Mouse (Mus musculus) NIH3T3 (cell line): ENCODE measurements around the gene Bcor.
A peak's percentile ranks its signal among the peaks of the same experiment; 100 is the strongest.

Experiments used
- DNase-seq: peaks from one replicate; pipeline ENCODE4 v3.0.0-alpha.2; 2012; ENCODE audit warnings: low read depth

The Bcor gene

DNA sequence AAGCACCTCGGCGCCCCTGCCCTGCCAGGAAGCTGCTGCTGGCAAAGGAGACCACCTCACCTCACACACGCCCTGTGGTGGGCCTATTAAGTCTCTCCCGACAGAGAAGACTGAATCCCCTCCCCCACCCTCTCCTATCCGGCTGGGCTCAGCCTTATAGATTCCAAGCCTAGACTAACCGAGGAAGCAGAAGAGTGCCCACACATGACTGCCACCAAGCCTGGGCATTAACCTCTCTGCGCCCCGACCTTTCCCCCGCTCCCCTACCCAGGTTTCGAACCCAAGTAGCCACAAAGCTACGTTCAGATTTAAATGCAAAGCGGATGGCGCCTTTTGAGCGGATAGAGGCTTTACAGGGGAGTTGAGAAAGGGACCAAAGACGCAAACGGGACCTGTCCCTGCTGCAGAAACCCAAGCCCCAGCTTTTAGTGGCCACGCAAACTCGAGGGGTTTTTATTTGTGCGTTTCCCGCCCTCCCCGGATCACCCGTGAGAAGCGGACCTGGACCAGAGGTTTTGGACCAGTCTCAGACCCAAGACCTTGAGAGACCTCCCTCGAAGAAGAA, 33.0 kb downstream of the Bcor start:
- peak; percentile 28 for DNase-seq

- DNase-seq, result peak; percentile 41
These were observed 33.6 kb downstream of the Bcor start for GRCm38 (mm10) chrX:12126408-12127105.

DNA sequence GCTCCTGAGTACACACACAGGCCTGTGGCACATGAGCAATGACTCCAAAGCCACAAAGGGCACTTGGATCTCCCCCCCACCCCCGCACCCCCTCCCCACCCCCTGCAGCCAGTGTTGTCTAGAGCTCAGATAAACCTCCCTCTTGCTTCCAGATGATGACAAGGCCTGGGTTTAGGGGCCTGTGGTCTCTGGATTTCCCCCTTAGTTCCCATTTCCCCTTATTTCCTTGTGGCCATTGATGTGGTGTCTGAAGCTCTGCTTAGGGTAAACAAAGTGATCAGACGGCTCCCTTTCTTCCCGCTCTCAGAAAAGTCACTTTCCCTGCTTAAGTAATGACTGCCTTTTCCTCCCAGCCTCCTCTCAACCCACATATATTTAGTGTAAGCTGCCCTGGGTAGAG, 35.6 kb downstream of the Bcor start:
- no peak for DNase-seq

- no peak for DNase-seq
These were observed 36.5 kb downstream of the Bcor start for GRCm38 (mm10) chrX:12123687-12124087.

DNA sequence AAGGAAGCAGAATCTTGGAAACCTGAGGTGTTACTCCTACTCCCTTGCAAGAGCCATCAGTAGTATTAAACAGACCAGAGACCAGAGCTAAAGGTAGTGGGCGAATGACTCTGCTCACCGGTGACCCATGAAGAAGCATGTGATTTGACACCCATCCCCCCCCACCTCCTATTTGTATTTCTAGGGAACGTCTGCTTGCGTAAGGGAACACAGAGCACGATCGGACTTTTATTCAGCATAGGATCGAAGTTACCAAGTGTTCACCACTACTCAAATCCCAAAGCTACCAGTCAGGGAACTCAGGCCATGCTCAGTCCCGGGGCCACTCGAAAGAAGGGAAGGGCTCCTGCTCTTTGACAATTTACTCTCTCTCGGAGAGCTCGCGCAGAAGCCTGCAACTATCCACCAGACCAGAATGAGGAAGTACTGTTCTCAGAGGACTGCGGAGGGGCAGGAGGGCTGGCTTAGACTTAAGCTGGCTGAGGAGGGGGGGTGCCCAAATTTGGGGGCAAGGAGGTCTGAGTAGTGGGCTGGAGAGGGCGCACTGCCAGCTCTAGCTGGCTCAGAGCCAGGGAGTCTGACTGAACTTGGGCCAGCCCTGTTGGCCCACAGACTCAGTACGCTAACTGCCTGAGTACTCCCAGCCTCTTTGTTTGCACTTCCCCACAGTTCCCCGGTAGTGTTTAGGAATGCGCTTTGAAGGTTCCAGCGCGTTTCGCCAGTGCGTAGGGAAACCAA, 37.4 kb downstream of the Bcor start:
- DNase-seq, result no peak

DNA sequence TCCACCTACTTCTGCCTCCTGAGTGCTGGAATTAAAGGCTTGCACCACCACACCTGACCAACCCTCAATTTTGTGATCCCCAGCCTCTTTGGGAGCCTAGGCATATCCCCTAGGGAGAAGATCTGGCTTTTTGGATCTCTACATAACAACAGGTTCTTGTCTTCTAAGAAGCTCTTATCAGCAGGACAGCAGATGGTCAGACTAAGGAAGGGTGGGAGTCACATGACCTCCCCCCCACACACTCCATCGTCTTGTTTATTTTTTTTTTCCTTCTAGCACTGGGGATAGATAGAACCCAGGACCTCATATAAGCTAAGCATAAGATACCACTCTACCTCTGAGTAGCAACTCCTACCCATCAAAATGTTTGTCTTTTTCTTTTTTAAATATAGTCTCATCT, 40.7 kb downstream of the Bcor start:
- no peak for DNase-seq

GRCm38 (mm10) chrX:12116128-12116527, 44.0 kb downstream of the Bcor start:
- peak; percentile 54 for DNase-seq

- peak; percentile 74 for DNase-seq
These were observed 48.0 kb downstream of the Bcor start for GRCm38 (mm10) chrX:12112166-12112565.

DNA sequence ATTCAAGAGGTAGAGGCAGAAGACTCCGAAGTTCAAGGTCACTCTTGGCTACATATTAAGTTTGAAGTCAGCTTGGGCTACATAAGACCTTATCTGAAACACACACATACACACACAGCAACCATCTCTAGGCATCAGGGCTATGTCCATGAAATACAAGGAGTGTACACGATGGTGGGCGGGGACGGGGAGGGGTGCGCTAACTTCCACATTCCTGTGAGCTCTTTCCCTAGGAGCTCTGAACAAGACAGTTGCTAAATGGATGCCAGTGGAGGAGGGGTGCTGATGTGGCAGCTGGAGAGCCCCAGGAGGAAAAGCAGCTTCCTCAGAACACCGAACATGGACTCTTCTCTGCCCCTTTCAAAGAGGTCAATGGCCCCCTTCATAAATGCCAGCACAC, 49.6 kb downstream of the Bcor start:
- DNase-seq, result no peak

DNA sequence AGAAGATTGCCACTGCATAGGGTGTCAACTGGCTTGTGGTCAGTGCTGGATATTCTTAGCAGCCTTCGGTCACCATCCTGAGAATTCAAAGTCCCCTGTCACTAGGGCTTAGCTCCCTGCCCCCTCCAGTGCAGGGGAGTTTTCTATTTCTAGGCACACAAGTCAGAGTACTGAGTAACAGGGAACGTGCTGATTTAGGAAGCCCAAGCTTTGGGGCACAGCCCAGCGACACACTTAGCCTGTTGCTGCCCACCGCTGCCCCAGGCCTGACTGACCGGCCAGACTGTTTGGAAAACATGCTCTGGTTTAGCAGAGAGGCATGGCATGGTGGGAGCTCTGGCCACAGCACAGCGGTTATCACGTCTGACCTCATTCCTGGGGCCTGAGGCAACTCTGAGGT, 54.8 kb downstream of the Bcor start:
- DNase-seq, result no peak

GRCm38 (mm10) chrX:12096783-12097526, 63.2 kb downstream of the Bcor start:
- DNase-seq, result no peak

DNA sequence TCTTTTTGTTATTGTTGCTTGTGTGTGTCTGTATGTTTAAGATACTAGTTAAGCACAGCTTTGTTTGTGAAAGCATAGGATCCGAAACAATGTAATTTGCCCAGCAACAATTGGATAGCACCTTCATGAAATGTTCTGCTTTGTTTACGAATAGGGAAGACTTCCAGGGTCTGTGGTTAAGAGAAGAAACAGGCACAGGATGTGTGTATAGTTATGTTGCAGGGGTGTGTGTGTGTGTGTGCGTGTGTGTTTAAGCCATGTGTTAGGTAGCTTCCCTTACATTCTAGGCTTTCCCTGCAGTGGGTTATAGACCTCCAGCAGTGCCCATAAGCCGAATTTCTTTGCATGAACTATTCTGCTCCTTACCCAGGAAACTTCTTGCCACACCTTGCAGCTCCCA, 66.8 kb downstream of the Bcor start:
- no peak for DNase-seq

DNA sequence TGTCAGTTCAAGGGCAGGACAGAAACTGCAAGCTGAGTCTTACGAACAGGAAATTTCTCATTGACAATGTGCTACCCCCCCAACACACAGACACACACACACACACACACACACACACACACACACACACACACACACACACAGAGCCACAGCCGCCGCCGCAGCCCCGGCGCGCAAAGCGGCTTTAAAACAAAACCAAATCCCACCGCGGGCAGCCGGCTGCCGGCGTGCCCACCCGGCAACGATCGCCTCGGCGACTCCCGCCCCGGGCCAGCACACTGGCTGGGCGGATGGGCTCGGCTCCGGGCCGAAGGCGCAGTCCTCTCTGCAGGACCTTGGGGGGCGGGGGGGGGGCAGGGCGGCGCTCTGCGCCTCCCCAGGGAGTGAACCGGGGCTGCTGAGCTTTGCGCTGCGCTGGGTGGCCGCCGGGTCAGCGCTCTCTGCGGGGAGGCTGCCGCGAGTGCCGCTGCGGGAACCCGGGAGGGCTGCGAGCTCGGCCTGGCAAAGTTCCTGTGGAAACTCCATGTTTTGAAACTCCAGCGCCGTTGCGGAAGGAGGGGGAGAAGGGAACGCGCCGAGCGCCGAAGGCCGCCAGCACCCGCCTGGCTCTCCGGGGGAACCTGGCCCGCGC, 68.6 kb downstream of the Bcor start:
- DNase-seq, result peak; percentile 76

DNA sequence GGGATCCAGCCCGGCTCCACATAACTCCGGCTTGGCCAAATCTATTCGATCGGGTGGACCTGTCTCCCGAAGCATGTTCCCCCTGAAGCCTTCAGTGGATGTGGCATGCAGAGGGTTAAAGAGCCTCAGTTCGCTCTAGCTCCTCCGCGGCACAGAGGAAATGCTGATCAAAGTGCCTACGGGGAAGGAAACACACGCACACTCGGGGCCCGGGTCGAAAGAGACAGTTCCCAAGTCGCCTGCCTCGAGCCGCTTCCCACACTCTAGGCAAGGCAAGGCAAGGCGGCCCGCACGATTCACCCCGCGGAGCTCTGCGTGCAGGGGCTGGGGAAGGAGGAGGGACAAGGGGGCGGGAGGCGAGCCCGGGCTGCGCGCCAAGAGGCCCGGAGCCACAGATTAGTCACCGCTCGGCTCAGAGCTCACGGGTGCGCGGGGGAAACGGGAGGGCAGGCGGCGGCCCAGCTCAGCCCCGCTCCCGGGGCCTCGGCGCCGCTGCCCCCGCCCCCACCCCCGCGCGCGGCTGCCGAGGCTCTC, 69.2 kb downstream of the Bcor start:
- DNase-seq, result peak; percentile 92

GRCm38 (mm10) chrX:12090151-12090870, 69.8 kb downstream of the Bcor start:
- no peak for DNase-seq

DNA sequence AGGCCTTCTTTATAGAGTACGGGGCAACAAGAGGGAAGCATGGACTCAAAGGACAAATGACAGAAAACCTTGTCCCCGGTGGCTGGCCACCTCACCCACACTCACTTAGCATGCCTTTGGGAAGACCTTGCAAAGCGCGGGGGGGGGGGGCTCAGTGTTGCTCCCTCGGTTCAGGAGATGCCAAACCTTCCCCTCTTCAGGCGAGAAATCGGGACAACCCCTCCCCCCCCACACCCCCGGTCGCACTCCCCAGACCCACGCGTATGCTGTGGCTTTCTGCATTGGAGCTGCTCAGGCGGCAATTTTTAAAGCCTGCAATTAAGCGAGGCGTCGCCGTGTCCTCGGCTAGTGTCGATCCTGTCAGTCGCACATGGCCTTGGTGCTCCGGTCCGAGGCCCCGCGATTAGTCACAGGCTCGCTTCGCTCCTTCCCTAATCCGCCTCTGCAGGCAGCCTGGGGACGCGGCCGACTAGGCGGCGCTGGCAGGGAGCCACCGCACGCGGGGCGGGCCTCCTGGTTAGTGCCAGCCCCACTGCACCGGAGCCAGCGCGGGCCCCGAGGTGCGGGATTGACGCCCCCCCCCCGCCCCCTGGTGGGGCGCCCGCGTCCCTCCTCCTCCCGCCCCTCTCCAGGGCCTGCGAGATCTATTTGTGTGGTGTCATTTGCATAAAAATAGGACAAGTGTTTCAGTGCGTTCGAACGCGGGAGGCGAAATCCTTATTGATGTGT, 70.6 kb downstream of the Bcor start:
- DNase-seq, result no peak

- no peak for DNase-seq
These were observed 71.2 kb downstream of the Bcor start for GRCm38 (mm10) chrX:12089027-12089340.

- DNase-seq, result peak; percentile 84
These were observed 71.7 kb downstream of the Bcor start for GRCm38 (mm10) chrX:12088301-12089026.

- peak; percentile 74 for DNase-seq
These were observed 72.4 kb downstream of the Bcor start for GRCm38 (mm10) chrX:12087511-12088300.
